Mouse (Mus musculus) ES-Bruce4 (cell line): ENCODE results near the gene Amph. TPM values are rescaled to one million over a fixed set of nuclear protein-coding genes. Genes with fewer than 3 reads are reported as not detected.
"Not testable (repeated sequence)": the region's sequence is repeated elsewhere in the genome, so short reads cannot be mapped to it uniquely, and the experiment has no call there.

Experiments
- H3K27ac ChIP-seq: 2 replicates; pipeline ENCODE4 v1.5.1; 2012; ENCODE audit warnings: low read length, inconsistent platforms; ENCODE audit not compliant: insufficient read depth
- H3K27me3 ChIP-seq: 2 replicates; pipeline ENCODE4 v1.6.1; 2012; ENCODE audit warnings: mild to moderate bottlenecking, low read length, inconsistent platforms; ENCODE audit not compliant: control insufficient read depth, poor library complexity, insufficient read depth, severe bottlenecking
- H3K36me3 ChIP-seq: 2 replicates; pipeline ENCODE4 v1.6.1; 2012; ENCODE audit warnings: inconsistent platforms, mild to moderate bottlenecking, low read length, moderate library complexity; ENCODE audit not compliant: control insufficient read depth, poor library complexity, insufficient read depth, severe bottlenecking
- H3K4me1 ChIP-seq: one replicate; pipeline ENCODE4 v1.8.1; 2011; ENCODE audit warnings: low read length; ENCODE audit not compliant: control insufficient read depth, insufficient read depth
- H3K4me3 ChIP-seq: 2 replicates; pipeline ENCODE4 v1.5.1; 2011; ENCODE audit warnings: low read depth, mild to moderate bottlenecking, low read length
- H3K9ac ChIP-seq: 2 replicates; pipeline ENCODE4 v1.6.1; 2012; ENCODE audit warnings: low read depth, mild to moderate bottlenecking, inconsistent platforms; ENCODE audit not compliant: poor library complexity, severe bottlenecking
- H3K9me3 ChIP-seq: replicated peaks from 2 replicates; pipeline ENCODE4 v1.6.1; 2012; ENCODE audit warnings: mild to moderate bottlenecking, low read length, inconsistent platforms; ENCODE audit not compliant: control insufficient read depth, poor library complexity, insufficient read depth, severe bottlenecking
- CTCF ChIP-seq: IDR thresholded peaks from one replicate; pipeline ENCODE4 v1.8.1; 2011; ENCODE audit warnings: low read depth, low read length
- EP300 ChIP-seq: IDR thresholded peaks from 2 replicates; pipeline ENCODE4 v1.6.1; 2011; ENCODE audit warnings: low read depth, low read length; ENCODE audit not compliant: insufficient read depth
- POLR2A ChIP-seq: IDR thresholded peaks from one replicate; pipeline ENCODE4 v1.8.1; 2011; ENCODE audit warnings: low read length; ENCODE audit not compliant: insufficient read depth
- polyA plus RNA-seq: library from polyadenylated mRNA; stranded (reverse); fragments of >200 nt; gene quantifications from 2 replicates; pipeline ENCODE4 v1.2.4, GENCODE M21; 2011; ENCODE audit warnings: low read depth; ENCODE audit not compliant: missing spikeins, insufficient read depth, insufficient read length

Gene Amph
- polyA plus RNA-seq, 1 experiment = 13.6 TPM

GRCm38 (mm10) chr13:19113034-19113922 is 165.3 kb downstream of the Amph start:
- Histone ChIP-seq H3K27me3 (no peaks in the 10 kb centered on the region), H3K4me1 (no peaks in the 10 kb centered on the region), H3K36me3 (no peaks in the 10 kb centered on the region), H3K9me3 (peaks cover 3% of the 10 kb centered on the region; the same call in 1 of the 2 replicates), H3K9ac (no peak overlapping the region), H3K4me3 (no peak overlapping the region), H3K27ac (no peak overlapping the region)
- no peak for TF ChIP-seq CTCF
- no peak for TF ChIP-seq EP300
- TF ChIP-seq POLR2A = no peak

GRCm38 (mm10) chr13:19114761-19115160 is 166.8 kb downstream of the Amph start:
- H3K4me1 ChIP-seq, H3K27ac ChIP-seq, H3K36me3 ChIP-seq, H3K4me3 ChIP-seq, H3K9ac ChIP-seq, H3K9me3 ChIP-seq, H3K27me3 ChIP-seq: not testable (repeated sequence)

- no peak for TF ChIP-seq CTCF
- no peak for TF ChIP-seq EP300
- no peak for TF ChIP-seq POLR2A
- H3K9ac ChIP-seq = no peak overlapping the region
Observed at GRCm38 (mm10) chr13:19126912-19127552, 179.0 kb downstream of the Amph start.

GRCm38 (mm10) chr13:19133833-19134232 is 185.8 kb downstream of the Amph start:
- no peak for TF ChIP-seq POLR2A
- TF ChIP-seq EP300 = no peak
- TF ChIP-seq CTCF = no peak
- Histone ChIP-seq H3K4me3 (no peak overlapping the region), H3K27ac (no peak overlapping the region), H3K4me1 (no peaks in the 10 kb centered on the region), H3K9ac (no peak overlapping the region), H3K27me3 (no peaks in the 10 kb centered on the region), H3K9me3 (peaks cover 15% of the 10 kb centered on the region), H3K36me3 (no peaks in the 10 kb centered on the region)

More at GRCm38 (mm10) chr13:19126912-19127552, 179.0 kb downstream of the Amph start:
- Histone ChIP-seq H3K27ac (no peak overlapping the region), H3K36me3 (no peaks in the 10 kb centered on the region), H3K4me3 (no peak overlapping the region), H3K27me3 (no peaks in the 10 kb centered on the region), H3K9me3 (no peaks in the 10 kb centered on the region), H3K4me1 (no peaks in the 10 kb centered on the region)

GRCm38 (mm10) chr13:19137212-19137611 is 189.2 kb downstream of the Amph start:
- 0 out of 2 replicates have a peak, but pooled peaks cover 3% of the 10 kb centered on the region for H3K36me3 ChIP-seq
- H3K4me3 ChIP-seq = no peak overlapping the region
- peaks cover 17% of the 10 kb centered on the region for H3K9me3 ChIP-seq
- TF ChIP-seq EP300 (no peak), POLR2A (no peak), CTCF (no peak)
- no peaks in the 10 kb centered on the region for H3K4me1 ChIP-seq
- H3K27ac ChIP-seq = peak overlapping the region; percentile 71
- no peak overlapping the region for H3K9ac ChIP-seq
- no peaks in the 10 kb centered on the region for H3K27me3 ChIP-seq

GRCm38 (mm10) chr13:19137932-19138331 is 189.9 kb downstream of the Amph start:
- no peaks in the 10 kb centered on the region for H3K27me3 ChIP-seq
- TF ChIP-seq POLR2A (no peak), EP300 (peak; percentile 87)
- no peak overlapping the region for H3K9ac ChIP-seq
- H3K27ac ChIP-seq = peak overlapping the region; percentile 71
- no peaks in the 10 kb centered on the region for H3K4me1 ChIP-seq
- H3K4me3 ChIP-seq = no peak overlapping the region
- peaks cover 17% of the 10 kb centered on the region for H3K9me3 ChIP-seq
- 0 out of 2 replicates have a peak, but pooled peaks cover 3% of the 10 kb centered on the region for H3K36me3 ChIP-seq
